Mouse (Mus musculus) kidney, adult 2 months (tissue): Measurements from ENCODE around the gene Ablim1. TPM values are rescaled to one million over a fixed set of nuclear protein-coding genes. Genes with fewer than 3 reads are reported as not detected.
A peak's percentile ranks its signal among the peaks of the same experiment; 100 is the strongest.

Experiments
- DNase-seq: peaks from one replicate; pipeline ENCODE4 v3.0.0; 2021
- H3K27ac ChIP-seq: fragments of 200-500 bp; 2 replicates; pipeline ENCODE4 v1.5.1; 2012; ENCODE audit warnings: low read depth, low read length, control low read depth, inconsistent platforms; ENCODE audit not compliant: insufficient read depth
- H3K27me3 ChIP-seq: fragments of 200-500 bp; replicated peaks from 2 replicates; pipeline ENCODE4 v1.6.1; 2012; ENCODE audit warnings: mild to moderate bottlenecking, moderate library complexity, low read length, inconsistent platforms; ENCODE audit not compliant: control insufficient read depth, insufficient read depth
- H3K36me3 ChIP-seq: fragments of 200-500 bp; 2 replicates; pipeline ENCODE4 v1.6.1; 2012; ENCODE audit warnings: mild to moderate bottlenecking, moderate library complexity, low read length, inconsistent platforms; ENCODE audit not compliant: control insufficient read depth, insufficient read depth
- H3K4me1 ChIP-seq: fragments of 200-500 bp; 2 replicates; pipeline ENCODE4 v1.6.1; 2011; ENCODE audit warnings: low read length; ENCODE audit not compliant: control insufficient read depth, insufficient read depth
- H3K4me3 ChIP-seq: fragments of 200-500 bp; 2 replicates; pipeline ENCODE4 v1.5.1; 2011; ENCODE audit warnings: mild to moderate bottlenecking, low read depth, low read length, control low read depth; ENCODE audit not compliant: insufficient read depth
- CTCF ChIP-seq: fragments of 200-500 bp; conservative IDR thresholded peaks from 2 replicates; pipeline ENCODE4 v1.5.1; 2011; ENCODE audit warnings: low read depth, mild to moderate bottlenecking, control low read depth, low read length, moderate library complexity, mixed read lengths; ENCODE audit not compliant: insufficient read depth, insufficient read length
- POLR2A ChIP-seq: fragments of 200-500 bp; IDR thresholded peaks from one replicate; pipeline ENCODE4 v1.6.1; 2011; ENCODE audit warnings: low read depth, low read length, control low read depth
- WGBS: fragments of 180-500 bp; shearing (Covaris S2); methylation state at CpG from one replicate; pipeline ENCODE4 v1.1.7; 2018; 5-methylcytosine and 5-hydroxymethylcytosine counted together
- polyA plus RNA-seq: library from polyadenylated mRNA; depleted of rRNA; stranded (reverse); fragments of >200 nt; gene quantifications from 2 replicates; pipeline ENCODE4 v1.2.3, GENCODE M21; 2012

Ablim1 gene
- polyA plus RNA-seq, 1 experiment: 34.7 TPM

DNA sequence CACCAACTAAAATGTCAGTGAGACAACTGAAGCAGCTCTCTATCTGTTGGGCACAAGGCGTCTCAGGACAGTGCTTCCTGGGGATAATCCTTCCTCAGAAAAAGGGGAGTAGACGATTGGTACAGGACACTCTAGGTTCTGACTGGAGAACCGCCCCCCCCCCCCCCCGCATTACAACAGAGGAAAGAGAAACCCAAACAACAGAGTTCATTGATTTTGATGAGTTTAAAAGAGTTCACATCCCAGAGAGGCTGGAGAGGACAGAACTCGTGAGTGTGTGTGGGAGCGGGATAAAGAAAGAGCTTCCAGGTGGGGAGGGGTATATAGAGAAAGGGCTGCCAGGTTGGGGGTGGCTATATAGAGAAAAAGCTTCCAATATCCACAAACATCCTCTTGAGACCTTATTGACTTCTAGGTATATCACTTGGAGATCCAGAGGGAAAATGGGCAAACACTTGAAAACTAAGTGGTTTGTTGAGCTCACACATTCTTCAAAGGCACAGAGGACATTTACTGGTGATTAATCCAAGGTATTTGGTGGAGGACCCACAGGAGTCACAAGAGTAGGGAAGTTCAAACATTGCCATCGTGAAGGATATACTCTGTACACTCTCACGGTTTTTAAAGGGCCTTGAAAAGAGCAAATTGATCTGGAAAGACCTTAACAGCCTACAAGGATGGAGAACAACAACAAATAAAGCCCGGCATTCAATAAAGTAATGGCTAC, 6.1 kb upstream of the Ablim1 start:
- no peak for DNase-seq
- Histone ChIP-seq H3K4me3 (no peak overlapping the region), H3K27ac (no peak overlapping the region), H3K36me3 (no peaks in the 10 kb centered on the region), H3K27me3 (no peaks in the 10 kb centered on the region), H3K4me1 (no peaks in the 10 kb centered on the region; the same call in 1 of the 2 replicates)
- TF ChIP-seq CTCF (no peak), POLR2A (no peak)
- 81% methylated on average over 9 of the region's 9 CpGs for WGBS

DNA sequence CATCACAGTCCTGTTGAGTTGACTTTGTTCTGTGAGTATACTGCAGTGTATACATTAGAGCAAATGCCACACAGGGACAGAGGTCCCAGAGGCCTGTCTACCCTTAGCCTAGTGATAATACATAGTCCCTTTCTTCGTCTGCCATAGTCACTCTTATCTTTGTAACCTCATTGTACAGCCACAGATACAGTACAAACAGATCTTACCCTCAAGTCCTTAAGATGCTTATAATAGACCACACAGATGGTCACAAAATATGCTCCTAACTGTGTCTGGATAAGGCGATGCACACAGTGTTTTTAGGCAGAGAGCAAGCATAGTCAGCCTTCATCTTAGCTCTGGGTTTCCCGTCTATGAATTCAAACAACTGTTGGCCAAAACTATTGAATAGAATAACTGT, 1.9 kb upstream of the Ablim1 start:
- 96% methylated on average over 3 of the region's 3 CpGs for WGBS
- no peak for DNase-seq
- Histone ChIP-seq H3K4me3 (no peak overlapping the region), H3K27me3 (no peaks in the 10 kb centered on the region), H3K4me1 (peaks cover 14% of the 10 kb centered on the region; the same call in 1 of the 2 replicates), H3K27ac (no peak overlapping the region), H3K36me3 (no peaks in the 10 kb centered on the region)
- TF ChIP-seq CTCF (no peak), POLR2A (no peak)

DNA sequence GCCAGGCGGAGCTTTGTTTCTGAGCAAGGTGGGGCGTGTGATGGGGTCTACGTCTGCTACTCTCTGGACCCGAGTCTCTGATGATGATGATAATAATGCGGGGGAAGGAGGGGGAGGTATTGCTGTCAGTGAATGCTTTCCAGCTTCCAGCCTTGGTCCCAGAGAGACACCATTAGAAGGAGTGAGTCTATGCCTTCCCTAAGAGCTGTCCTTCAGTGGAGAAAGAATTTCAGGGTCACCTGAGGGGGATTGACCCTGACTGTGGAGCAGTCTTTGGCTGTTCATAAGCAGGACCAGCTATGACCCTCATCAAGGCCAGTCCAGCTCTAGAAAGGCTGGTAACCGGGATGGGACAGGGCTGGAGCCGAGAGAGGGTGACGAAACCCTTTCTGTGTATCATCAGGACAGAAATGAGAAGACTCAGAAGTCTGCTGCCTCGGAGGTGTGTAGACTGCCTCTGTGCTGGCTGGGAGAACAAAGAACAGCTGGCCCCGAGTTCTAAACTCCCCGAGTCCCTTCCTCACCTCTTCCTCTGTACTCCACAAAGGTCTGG, 370 bp upstream of the Ablim1 start:
- WGBS: 42% methylated on average over 11 of the region's 11 CpGs
- TF ChIP-seq POLR2A (no peak), CTCF (no peak)
- H3K4me1 ChIP-seq: peaks cover 15% of the 10 kb centered on the region; the same call in 1 of the 2 replicates
- no peaks in the 10 kb centered on the region for H3K27me3 ChIP-seq
- H3K27ac ChIP-seq: peak overlapping the region; percentile 93
- no peak for DNase-seq
- H3K4me3 ChIP-seq: peak overlapping the region; percentile 72
- no peaks in the 10 kb centered on the region for H3K36me3 ChIP-seq

DNA sequence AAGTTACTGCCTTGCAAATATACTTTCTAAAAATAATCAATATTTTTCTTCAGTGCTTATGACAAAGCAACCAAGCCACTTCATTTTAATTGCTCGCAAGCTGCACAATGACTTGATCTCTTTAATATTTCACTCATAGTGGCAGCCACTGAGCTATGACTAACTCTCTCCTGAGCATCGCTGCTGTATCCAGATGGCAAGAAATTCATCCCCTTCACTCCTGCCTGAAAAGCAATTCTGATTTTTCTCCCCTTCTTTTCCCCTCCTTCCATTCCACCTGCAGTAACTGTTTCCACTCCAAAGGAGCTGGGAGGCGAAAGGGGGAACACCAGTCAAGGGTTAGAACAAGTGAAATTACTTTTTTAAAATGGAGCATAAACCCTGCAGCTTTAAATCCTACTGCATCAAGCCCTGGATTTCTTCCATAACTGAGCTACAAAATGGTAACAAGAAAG, 801 bp downstream of the Ablim1 start:
- Histone ChIP-seq H3K27ac (peak overlapping the region; percentile 93), H3K4me3 (peak overlapping the region; percentile 72), H3K27me3 (no peaks in the 10 kb centered on the region), H3K4me1 (peaks cover 24% of the 10 kb centered on the region; the same call in 1 of the 2 replicates), H3K36me3 (no peaks in the 10 kb centered on the region)
- DNase-seq: peak; percentile 35
- TF ChIP-seq POLR2A (no peak), CTCF (no peak)
- WGBS: 30% methylated on average over 3 of the region's 3 CpGs

DNA sequence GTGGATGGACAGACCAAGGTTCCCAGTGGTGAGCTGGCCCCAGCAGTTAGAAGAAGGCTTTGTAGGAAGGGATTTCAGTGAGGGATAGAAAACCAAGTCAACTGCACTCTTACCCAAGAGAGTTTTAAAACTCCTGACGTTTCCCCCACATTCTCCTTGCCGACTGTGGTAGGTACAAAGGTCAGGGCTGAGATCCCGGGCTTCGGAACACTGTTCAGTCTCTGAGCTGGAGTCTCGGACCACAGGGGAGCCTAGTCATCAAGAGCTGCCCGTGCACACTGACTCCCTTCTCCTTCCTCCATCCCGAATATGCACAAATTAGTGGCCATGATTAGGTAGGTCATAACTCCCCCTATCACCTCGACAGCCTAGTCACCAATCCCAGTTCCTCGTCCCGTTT, 1.5 kb downstream of the Ablim1 start:
- peak; percentile 86 for DNase-seq
- 47% methylated on average over 10 of the region's 10 CpGs for WGBS
- TF ChIP-seq CTCF (no peak), POLR2A (no peak)
- H3K4me3 ChIP-seq: peak overlapping the region; percentile 21; the same call in 1 of the 2 replicates
- H3K27me3 ChIP-seq: no peaks in the 10 kb centered on the region
- H3K36me3 ChIP-seq: no peaks in the 10 kb centered on the region
- peaks cover 24% of the 10 kb centered on the region; the same call in 1 of the 2 replicates for H3K4me1 ChIP-seq
- peak overlapping the region; percentile 93 for H3K27ac ChIP-seq

DNA sequence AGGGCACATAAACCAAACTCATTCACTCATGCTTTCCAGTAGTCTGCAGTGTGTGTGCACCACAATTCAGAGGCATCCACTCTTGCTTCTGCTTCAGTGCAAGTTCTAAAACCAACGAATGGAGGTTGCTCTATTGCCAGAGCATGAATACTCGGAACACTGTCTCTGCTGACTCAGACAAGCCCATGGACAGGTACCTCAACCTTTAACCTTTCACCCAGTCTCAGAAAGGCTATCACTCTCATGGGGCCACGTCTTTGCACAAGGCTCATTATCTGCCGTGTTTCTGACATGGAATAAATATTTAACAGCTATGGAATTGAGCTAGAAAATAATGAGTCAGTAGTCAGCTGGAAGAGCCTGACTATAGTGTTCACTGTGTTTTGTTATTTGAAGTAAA, 4.7 kb downstream of the Ablim1 start:
- Histone ChIP-seq H3K4me3 (no peak overlapping the region), H3K27me3 (no peaks in the 10 kb centered on the region), H3K4me1 (peaks cover 24% of the 10 kb centered on the region; the same call in 1 of the 2 replicates), H3K36me3 (no peaks in the 10 kb centered on the region), H3K27ac (peak overlapping the region; percentile 78)
- DNase-seq: peak; percentile 42
- TF ChIP-seq CTCF (no peak), POLR2A (no peak)
- 41% methylated on average over 4 of the region's 4 CpGs for WGBS

DNA sequence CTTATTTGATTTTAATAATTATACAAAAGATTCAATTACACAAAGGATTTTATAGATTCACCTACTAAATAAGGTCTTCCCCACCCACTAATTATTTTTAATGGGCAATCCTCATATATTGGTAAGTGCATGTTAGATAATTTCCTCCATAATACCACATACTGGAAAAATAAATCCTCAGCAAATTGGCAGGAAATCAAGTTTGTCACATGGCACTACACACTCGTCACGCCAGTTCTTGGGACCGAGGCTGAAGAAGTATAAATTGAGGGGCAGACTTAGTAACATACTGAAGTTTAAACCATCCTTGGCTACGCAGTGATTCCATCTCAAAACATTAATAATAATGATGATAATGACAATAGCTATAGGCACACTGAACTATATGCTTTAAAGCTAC, 8.1 kb downstream of the Ablim1 start:
- Histone ChIP-seq H3K4me3 (no peak overlapping the region), H3K27ac (no peak overlapping the region), H3K4me1 (peaks cover 16% of the 10 kb centered on the region; the same call in 1 of the 2 replicates), H3K36me3 (no peaks in the 10 kb centered on the region), H3K27me3 (no peaks in the 10 kb centered on the region)
- WGBS: 30% methylated on average over 4 of the region's 4 CpGs
- DNase-seq: peak; percentile 28
- TF ChIP-seq POLR2A: no peak
- no peak for TF ChIP-seq CTCF
